Mouse (Mus musculus) testis, adult 2 months (tissue): ENCODE data around the gene Hist1h2be.

Source experiments
- CTCF ChIP-seq: fragments of 200-500 bp; IDR thresholded peaks from 2 replicates; pipeline ENCODE4 v1.5.1; 2012; ENCODE audit warnings: low read depth, mild to moderate bottlenecking, inconsistent platforms, low read length, moderate library complexity; ENCODE audit not compliant: control insufficient read depth, insufficient read depth, insufficient replicate concordance
- POLR2A ChIP-seq: fragments of 200-500 bp; IDR thresholded peaks from 2 replicates; pipeline ENCODE4 v1.6.1; 2012; ENCODE audit warnings: low read depth, mild to moderate bottlenecking, inconsistent platforms, low read length, moderate library complexity; ENCODE audit not compliant: control insufficient read depth

DNA sequence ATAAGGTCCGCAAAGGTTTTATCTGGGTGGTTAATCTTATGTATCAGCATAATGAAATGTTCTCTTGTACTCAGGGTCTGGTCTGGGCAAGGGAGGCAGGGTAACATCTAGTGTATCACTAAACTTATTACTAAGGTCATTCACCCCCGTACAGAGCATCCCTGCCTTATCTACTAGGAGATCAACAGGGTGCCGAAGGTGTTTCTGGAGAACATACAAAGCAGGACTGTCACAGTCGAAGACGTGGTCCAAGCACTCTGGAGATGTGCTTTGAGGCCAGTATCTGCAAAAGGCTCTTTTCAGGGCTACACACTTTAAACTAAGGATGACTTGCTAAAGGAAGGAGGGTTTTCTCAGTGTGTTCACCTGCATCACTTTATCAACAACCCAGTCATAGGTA lies 74.2 kb downstream of the Hist1h2be start:
- no peak for TF ChIP-seq CTCF
- TF ChIP-seq POLR2A: no peak
